Mouse (Mus musculus) neural tube, embryonic 13.5 days (tissue): ENCODE measurements at regions not wholly inside any gene's neighbourhood (a gene's known extent, or its start where the extent isn't known, plus 50 kb on each side); places are given as distances from the start of the nearest gene placed in this dataset.

Experiments
- ATAC-seq: fragments of 200-750 bp; cut with Nextera tagmentation; 2 replicates; pipeline ENCODE4 v1.8.0; 2017; ENCODE audit warnings: low read depth, mild to moderate bottlenecking, moderate TSS enrichment, moderate library complexity
- H3K27ac ChIP-seq: fragments of 300-500 bp; sonication (generic); replicated peaks from 2 replicates; pipeline ENCODE4 v1.5.1; 2015; ENCODE audit warnings: moderate library complexity, mild to moderate bottlenecking, inconsistent platforms
- H3K27me3 ChIP-seq: fragments of 300-500 bp; sonication (generic); 2 replicates; pipeline ENCODE4 v1.6.1; 2015; ENCODE audit warnings: mild to moderate bottlenecking, inconsistent platforms
- H3K36me3 ChIP-seq: fragments of 300-500 bp; sonication (generic); 2 replicates; pipeline ENCODE4 v1.6.1; 2015; ENCODE audit warnings: mild to moderate bottlenecking, inconsistent platforms
- H3K4me1 ChIP-seq: fragments of 300-500 bp; sonication (generic); replicated peaks from 2 replicates; pipeline ENCODE4 v1.6.1; 2015; ENCODE audit warnings: inconsistent platforms
- H3K4me2 ChIP-seq: fragments of 300-500 bp; sonication (generic); 2 replicates; pipeline ENCODE4 v1.6.1; 2015; ENCODE audit warnings: inconsistent platforms, mild to moderate bottlenecking, moderate library complexity
- H3K4me3 ChIP-seq: fragments of 300-500 bp; sonication (generic); 2 replicates; pipeline ENCODE4 v1.5.1; 2015; ENCODE audit warnings: mild to moderate bottlenecking, inconsistent platforms
- H3K9ac ChIP-seq: fragments of 300-500 bp; sonication (generic); 2 replicates; pipeline ENCODE4 v1.6.1; 2015; ENCODE audit warnings: moderate library complexity, mild to moderate bottlenecking, inconsistent platforms
- H3K9me3 ChIP-seq: fragments of 300-500 bp; sonication (generic); 2 replicates; pipeline ENCODE4 v1.6.1; 2016; ENCODE audit warnings: inconsistent platforms
- WGBS: fragments of 180-500 bp; shearing (Covaris S2); methylation state at CpG from one replicate; pipeline ENCODE4 v1.1.7; 2015; 5-methylcytosine and 5-hydroxymethylcytosine counted together

DNA sequence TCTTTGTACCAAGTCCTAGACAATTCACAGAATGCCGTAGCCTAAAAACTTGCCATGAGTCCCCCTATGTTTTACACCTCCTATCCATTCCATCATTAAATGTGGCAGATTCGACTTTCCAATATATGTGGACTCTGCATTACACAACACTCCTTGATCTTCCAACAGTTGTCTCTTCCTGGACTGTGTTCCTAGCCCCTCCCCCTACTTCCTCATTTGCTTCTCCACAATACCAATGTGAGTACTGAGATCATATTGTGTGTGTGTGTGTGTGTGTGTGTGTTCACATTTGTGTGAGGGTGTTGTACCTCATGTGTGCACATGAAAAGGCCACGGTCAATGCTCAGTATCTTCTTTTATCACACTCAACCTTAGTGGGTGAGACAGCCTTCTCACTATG lies 144.5 kb upstream of the Klf6 start:
- Histone ChIP-seq H3K9ac (no peak overlapping the region), H3K4me2 (no peak overlapping the region), H3K4me1 (no peaks in the 10 kb centered on the region), H3K4me3 (no peak overlapping the region), H3K36me3 (no peaks in the 10 kb centered on the region), H3K9me3 (no peaks in the 10 kb centered on the region), H3K27ac (no peak overlapping the region), H3K27me3 (no peaks in the 10 kb centered on the region)
- 86% methylated on average over 3 of the region's 3 CpGs for WGBS
- ATAC-seq, result no peak

DNA sequence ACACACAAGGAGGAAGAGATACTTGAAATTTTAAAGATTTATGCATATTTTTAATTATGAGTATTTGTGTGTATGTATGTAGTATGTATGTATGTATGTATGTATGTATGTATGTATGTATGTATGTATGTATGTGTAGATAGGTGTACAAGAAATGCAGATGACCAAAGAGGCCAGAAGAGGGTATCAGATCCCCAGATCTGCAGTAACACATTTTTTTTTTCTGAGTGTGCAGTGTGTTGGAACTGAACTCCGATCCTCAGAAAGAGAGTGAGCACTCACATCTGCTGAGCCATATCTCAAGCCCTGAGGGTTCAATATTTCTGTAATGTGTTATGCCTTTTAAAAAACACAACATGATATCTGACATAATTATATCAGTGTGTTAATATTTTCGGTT lies 138.0 kb upstream of the Klf6 start:
- no peaks in the 10 kb centered on the region for H3K9me3 ChIP-seq
- H3K4me2 ChIP-seq, result no peak overlapping the region
- ATAC-seq, result no peak
- H3K27me3 ChIP-seq, result no peaks in the 10 kb centered on the region
- WGBS, result 91% methylated on average over 2 of the region's 2 CpGs
- H3K36me3 ChIP-seq, result no peaks in the 10 kb centered on the region
- H3K9ac ChIP-seq, result no peak overlapping the region
- no peaks in the 10 kb centered on the region for H3K4me1 ChIP-seq
- no peak overlapping the region for H3K27ac ChIP-seq
- H3K4me3 ChIP-seq, result no peak overlapping the region

DNA sequence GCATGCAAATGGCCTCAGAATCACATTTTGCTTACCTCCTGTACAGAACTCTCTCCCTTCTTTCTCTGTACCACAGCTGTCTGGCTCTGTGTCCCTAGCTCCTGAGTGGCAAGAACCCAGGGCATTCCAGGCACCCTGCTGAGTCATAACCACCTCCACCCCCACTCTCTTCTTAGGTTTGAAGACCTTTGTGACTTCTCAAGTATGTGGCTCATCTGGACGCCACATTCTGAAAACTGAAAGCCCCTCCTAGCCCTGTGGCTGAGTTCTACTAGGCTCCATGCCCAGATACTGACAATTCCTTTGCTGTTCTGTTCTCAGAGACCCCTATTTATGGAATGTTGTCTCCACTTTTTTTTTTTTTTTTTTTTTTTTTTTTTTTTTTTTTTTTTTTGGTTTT lies 136.9 kb upstream of the Klf6 start:
- Histone ChIP-seq H3K9me3 (no peaks in the 10 kb centered on the region), H3K27me3 (no peaks in the 10 kb centered on the region), H3K27ac (no peak overlapping the region), H3K9ac (no peak overlapping the region), H3K36me3 (no peaks in the 10 kb centered on the region), H3K4me2 (no peak overlapping the region), H3K4me3 (no peak overlapping the region), H3K4me1 (peaks cover 6% of the 10 kb centered on the region)
- 88% methylated on average over 1 of the region's 1 CpGs for WGBS
- ATAC-seq, result no peak

DNA sequence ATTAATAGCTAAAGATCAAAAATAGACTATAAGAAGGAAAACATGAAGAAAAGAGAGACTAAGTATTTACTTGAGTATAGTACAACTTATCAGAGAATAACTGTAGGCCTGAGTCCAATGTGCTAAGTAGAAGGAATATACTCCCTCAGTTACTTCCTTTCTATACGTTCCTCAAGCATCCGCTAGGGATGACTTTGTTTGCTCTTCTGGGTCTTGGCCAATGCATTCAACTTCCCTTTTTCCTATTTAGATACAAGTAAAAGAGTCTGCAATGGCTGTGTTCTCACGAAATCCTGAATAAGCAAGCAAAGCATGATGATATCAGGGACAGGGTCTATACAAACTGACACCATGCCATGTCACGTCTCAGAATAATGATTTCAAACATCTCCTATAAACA lies 135.3 kb upstream of the Klf6 start:
- Histone ChIP-seq H3K4me2 (no peak overlapping the region), H3K9me3 (no peaks in the 10 kb centered on the region), H3K9ac (no peak overlapping the region), H3K4me1 (peaks cover 10% of the 10 kb centered on the region), H3K27me3 (no peaks in the 10 kb centered on the region), H3K36me3 (no peaks in the 10 kb centered on the region), H3K27ac (no peak overlapping the region), H3K4me3 (no peak overlapping the region)
- WGBS, result 87% methylated on average over 4 of the region's 4 CpGs
- ATAC-seq, result no peak

DNA sequence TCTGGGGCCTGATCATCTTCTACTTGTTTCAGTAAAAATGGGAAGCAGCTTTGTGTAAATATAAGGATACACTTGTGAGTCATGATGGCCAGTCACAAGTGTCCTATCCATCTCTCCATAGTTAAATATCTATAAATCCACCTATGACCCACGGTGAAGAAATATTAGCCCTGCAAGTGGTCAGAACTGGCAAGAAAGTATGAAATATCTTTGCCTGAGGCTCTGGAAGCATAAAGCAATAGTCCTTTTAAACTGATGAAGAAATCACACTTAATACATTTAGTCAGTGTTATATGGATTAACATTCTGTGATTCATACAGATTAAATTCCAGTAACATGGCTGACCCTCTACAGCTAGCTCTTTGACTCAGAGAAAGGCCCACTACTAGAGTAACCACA lies 134.8 kb upstream of the Klf6 start:
- Histone ChIP-seq H3K36me3 (no peaks in the 10 kb centered on the region), H3K27me3 (no peaks in the 10 kb centered on the region), H3K9me3 (no peaks in the 10 kb centered on the region), H3K4me1 (peaks cover 10% of the 10 kb centered on the region), H3K4me3 (no peak overlapping the region), H3K4me2 (no peak overlapping the region), H3K27ac (no peak overlapping the region), H3K9ac (no peak overlapping the region)
- ATAC-seq, result no peak
- 94% methylated on average over 1 of the region's 1 CpGs for WGBS

DNA sequence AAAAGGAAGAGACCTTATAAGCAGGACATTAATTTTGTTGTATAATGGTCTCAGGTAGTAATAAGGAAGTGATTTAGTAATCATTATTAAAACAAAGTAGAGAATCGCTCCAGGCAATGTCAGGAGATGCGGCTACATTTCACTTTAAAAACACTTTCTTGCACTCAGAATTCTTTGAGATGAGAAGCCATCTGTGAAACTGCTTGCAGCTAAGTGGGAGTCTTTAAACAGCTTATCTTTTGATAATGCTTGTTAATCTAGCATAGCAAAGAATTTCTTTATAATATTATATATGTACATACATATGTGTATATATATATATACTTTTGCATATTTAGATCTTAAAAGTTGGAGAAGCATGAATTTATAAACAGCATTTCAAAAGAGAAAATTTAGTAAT lies 133.1 kb upstream of the Klf6 start:
- no peak for ATAC-seq
- Histone ChIP-seq H3K4me3 (no peak overlapping the region), H3K9me3 (no peaks in the 10 kb centered on the region), H3K4me1 (peaks cover 10% of the 10 kb centered on the region), H3K9ac (no peak overlapping the region), H3K27me3 (no peaks in the 10 kb centered on the region), H3K4me2 (no peak overlapping the region), H3K36me3 (no peaks in the 10 kb centered on the region), H3K27ac (no peak overlapping the region)
- 83% methylated on average over 2 of the region's 2 CpGs for WGBS

DNA sequence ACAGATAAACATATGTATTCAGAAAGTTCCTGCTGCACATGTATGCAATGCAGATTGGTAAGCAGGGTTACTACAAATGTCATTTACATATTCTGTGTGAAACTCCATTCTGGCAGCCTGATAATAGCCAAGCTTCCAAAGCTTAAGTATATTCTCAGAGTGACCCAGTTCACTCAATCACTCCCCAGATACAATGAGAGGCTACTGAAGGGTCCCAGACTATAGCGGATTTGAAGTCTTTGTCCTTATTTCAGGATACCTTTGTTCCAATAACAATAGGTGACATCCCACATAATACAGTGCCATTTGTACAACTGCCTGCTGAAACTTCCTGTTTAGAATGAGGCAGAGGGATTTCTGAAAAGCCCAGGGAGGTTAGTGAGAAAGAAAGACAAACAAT lies 132.5 kb upstream of the Klf6 start:
- Histone ChIP-seq H3K36me3 (no peaks in the 10 kb centered on the region), H3K27ac (no peak overlapping the region), H3K9me3 (no peaks in the 10 kb centered on the region), H3K4me1 (peaks cover 10% of the 10 kb centered on the region), H3K4me2 (no peak overlapping the region), H3K4me3 (no peak overlapping the region), H3K9ac (no peak overlapping the region), H3K27me3 (no peaks in the 10 kb centered on the region)
- 10% methylated on average over 1 of the region's 1 CpGs for WGBS
- ATAC-seq, result no peak

DNA sequence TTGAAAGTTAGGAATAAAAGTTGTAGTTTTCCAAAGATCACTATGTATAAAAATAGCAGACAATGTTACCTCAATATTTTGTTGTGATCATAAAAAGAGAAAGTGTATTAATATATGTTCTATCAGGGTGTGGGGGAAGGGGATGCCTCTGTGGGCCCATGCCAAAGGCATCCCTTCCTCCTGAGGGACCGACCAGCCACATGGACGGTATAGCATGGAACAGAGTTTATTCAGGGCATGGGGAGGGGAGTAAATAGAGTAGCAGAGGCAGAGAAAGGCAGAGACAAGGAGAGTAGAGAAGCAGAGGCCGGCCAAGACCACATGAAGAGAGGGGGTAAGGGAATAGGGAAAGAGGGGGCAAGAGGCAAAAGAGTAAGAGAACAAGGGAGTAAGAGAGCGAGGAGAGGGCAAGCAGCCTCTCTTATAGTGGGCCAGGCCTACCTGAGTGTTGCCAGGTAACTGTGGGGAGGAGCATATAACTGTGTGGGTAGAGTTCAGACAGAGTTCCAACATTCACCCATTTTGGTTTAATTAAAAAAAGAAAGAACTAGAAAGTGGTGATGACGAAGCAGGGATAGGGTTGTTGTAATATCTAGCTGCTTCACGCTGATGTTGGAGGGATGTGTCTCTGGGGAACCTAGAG lies 131.7 kb upstream of the Klf6 start:
- 67% methylated on average over 6 of the region's 6 CpGs for WGBS
- Histone ChIP-seq H3K27ac (no peak overlapping the region), H3K4me1 (peaks cover 10% of the 10 kb centered on the region), H3K4me2 (no peak overlapping the region), H3K4me3 (no peak overlapping the region), H3K9ac (no peak overlapping the region), H3K27me3 (no peaks in the 10 kb centered on the region), H3K36me3 (no peaks in the 10 kb centered on the region), H3K9me3 (no peaks in the 10 kb centered on the region)
- ATAC-seq, result no peak

DNA sequence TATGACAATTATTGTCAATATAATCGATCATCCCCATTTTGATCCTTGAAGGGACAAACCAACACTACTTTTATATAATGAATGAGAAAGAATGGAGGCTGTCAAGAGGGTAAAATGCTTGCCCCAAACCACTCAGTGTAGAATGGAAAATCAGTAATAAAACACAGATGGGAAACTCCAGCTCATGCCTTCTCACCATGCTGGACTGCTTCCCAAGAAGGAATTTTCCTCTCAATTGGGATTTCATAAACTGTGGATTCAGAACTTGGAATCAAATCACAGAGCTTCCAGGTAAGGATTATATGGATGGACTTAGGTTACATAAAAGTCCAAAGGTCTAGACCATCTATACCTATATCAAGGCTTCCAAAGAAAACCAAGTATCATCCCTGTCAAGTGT lies 129.1 kb upstream of the Klf6 start:
- no peak overlapping the region for H3K27ac ChIP-seq
- no peak overlapping the region for H3K4me3 ChIP-seq
- H3K4me1 ChIP-seq, result peaks cover 10% of the 10 kb centered on the region
- no peak for ATAC-seq
- H3K36me3 ChIP-seq, result no peaks in the 10 kb centered on the region
- H3K9ac ChIP-seq, result no peak overlapping the region
- H3K27me3 ChIP-seq, result no peaks in the 10 kb centered on the region
- H3K4me2 ChIP-seq, result no peak overlapping the region
- 85% methylated on average over 1 of the region's 1 CpGs for WGBS
- H3K9me3 ChIP-seq, result no peaks in the 10 kb centered on the region

DNA sequence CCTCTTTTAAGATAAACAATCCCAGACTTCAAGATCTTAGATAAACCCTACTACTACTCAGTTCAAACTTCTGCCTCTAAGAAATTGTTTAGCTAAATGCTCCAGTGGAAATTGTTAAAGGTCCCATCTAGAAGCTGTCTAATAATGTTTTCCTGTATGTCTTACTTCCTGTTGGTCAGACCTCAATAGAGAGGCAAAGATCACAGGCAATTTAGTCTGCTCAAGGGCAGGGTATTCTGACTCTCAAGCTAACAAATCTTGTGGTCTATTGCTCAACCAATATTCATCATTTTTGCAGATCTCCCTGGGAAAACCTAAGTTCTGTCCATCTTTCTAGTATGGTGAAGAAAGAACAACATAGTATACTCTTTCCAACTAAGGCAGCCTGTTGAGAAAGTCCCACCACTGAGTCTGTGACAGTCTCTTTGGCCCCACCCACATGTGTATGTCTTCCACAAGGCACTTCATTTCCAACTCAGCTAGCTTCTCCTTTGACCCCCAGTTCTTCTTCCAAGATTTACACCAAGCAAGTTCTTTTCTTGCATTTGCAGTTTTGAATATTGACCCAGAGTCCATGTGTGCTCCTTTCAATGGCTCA lies 126.2 kb upstream of the Klf6 start:
- Histone ChIP-seq H3K4me3 (no peak overlapping the region), H3K9ac (no peak overlapping the region), H3K4me1 (no peaks in the 10 kb centered on the region), H3K9me3 (no peaks in the 10 kb centered on the region), H3K27me3 (no peaks in the 10 kb centered on the region), H3K36me3 (no peaks in the 10 kb centered on the region), H3K27ac (no peak overlapping the region), H3K4me2 (no peak overlapping the region)
- no peak for ATAC-seq

DNA sequence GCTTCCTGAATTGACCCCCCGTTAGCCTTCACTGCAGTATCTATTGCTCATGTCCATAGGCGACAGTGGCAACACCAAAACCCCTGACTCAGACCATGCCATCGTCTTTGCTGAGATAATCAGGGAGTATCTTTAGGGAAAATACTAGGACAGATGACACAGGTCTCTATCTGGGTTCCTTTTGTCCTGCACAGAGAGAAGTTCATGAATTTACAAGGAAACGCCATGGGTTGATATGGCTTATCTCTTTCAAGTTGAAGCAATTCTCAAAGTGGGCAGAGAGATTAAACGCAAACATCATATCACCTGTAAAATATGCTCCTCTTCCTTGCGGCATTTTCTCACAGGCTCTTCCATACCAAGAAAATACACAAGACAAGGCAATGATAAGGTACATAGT lies 124.8 kb upstream of the Klf6 start:
- H3K9ac ChIP-seq, result no peak overlapping the region
- H3K27ac ChIP-seq, result no peak overlapping the region
- H3K36me3 ChIP-seq, result no peaks in the 10 kb centered on the region
- H3K4me2 ChIP-seq, result no peak overlapping the region
- no peak for ATAC-seq
- 96% methylated on average over 6 of the region's 6 CpGs for WGBS
- no peaks in the 10 kb centered on the region for H3K9me3 ChIP-seq
- H3K4me1 ChIP-seq, result no peaks in the 10 kb centered on the region
- no peak overlapping the region for H3K4me3 ChIP-seq
- H3K27me3 ChIP-seq, result no peaks in the 10 kb centered on the region

DNA sequence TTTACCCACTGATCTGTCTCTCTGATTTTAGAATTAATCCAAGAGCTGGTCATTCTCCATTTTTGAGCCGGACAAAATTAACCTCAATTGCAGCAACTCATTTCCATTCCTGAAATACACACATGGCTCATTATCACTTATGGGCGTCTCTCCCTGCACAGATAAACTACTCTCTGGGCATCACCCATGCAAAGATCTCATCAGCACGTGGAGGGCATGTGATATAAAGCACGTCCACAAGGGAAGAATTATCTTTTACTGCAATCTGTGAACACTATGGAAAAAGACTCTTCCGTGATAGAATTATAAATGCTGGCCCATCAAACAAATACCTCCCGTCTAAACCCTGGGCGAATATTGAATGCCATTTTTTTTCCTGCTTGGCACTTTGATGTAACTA lies 124.1 kb upstream of the Klf6 start:
- no peak overlapping the region for H3K9ac ChIP-seq
- H3K36me3 ChIP-seq, result no peaks in the 10 kb centered on the region
- 58% methylated on average over 7 of the region's 7 CpGs for WGBS
- H3K4me2 ChIP-seq, result no peak overlapping the region
- no peaks in the 10 kb centered on the region for H3K9me3 ChIP-seq
- H3K4me3 ChIP-seq, result no peak overlapping the region
- no peaks in the 10 kb centered on the region for H3K27me3 ChIP-seq
- H3K4me1 ChIP-seq, result no peaks in the 10 kb centered on the region
- peak; percentile 59; the same call in 1 of the 2 replicates for ATAC-seq
- no peak overlapping the region for H3K27ac ChIP-seq

DNA sequence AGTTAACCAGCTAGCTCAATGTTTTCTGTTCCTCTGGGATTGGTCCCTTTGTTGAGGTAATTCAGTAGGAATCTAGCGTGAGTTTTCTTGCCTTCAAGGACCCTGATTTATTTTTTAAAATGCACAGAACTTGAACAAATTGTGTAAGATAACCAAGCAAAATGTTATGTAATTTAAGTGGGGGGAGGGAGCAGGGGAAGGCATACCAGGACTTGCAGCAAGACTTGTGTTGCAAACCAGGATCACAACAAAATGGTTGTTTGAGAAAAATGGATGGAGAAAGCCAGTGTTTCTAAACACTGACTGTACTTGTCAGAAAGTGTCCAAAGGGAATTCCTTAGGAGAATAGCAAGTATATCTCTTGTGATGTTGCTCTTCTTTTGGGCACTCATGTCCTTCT lies 120.5 kb upstream of the Klf6 start:
- no peaks in the 10 kb centered on the region for H3K9me3 ChIP-seq
- no peaks in the 10 kb centered on the region for H3K4me1 ChIP-seq
- H3K4me2 ChIP-seq, result no peak overlapping the region
- no peaks in the 10 kb centered on the region for H3K36me3 ChIP-seq
- WGBS, result 70% methylated on average over 1 of the region's 1 CpGs
- ATAC-seq, result no peak
- H3K4me3 ChIP-seq, result no peak overlapping the region
- no peak overlapping the region for H3K9ac ChIP-seq
- no peak overlapping the region for H3K27ac ChIP-seq
- H3K27me3 ChIP-seq, result no peaks in the 10 kb centered on the region
